Mouse (Mus musculus) megakaryocyte, embryonic 14.5 days (primary cell): ENCODE measurements around the gene Pgd. TPM values are rescaled to one million over a fixed set of nuclear protein-coding genes. Genes with fewer than 3 reads are reported as not detected.
"Not testable (repeated sequence)": the region's sequence is repeated elsewhere in the genome, so short reads cannot be mapped to it uniquely, and the experiment has no call there.

Source experiments
- H3K27me3 ChIP-seq: replicated peaks from 2 replicates; pipeline ENCODE3; 2012; ENCODE audit warnings: inconsistent platforms
- H3K36me3 ChIP-seq: replicated peaks from 2 replicates; pipeline ENCODE3; 2012; ENCODE audit warnings: low read length, inconsistent platforms, mixed read lengths
- H3K4me1 ChIP-seq: 2 replicates; pipeline ENCODE4 v1.6.1; 2012; ENCODE audit warnings: inconsistent platforms
- H3K4me3 ChIP-seq: replicated peaks from 2 replicates; pipeline ENCODE3; 2012; ENCODE audit warnings: moderate library complexity, mild to moderate bottlenecking, inconsistent platforms
- H3K9me3 ChIP-seq: 2 replicates; pipeline ENCODE4 v1.6.1; 2012; ENCODE audit warnings: inconsistent platforms
- FLI1 ChIP-seq: IDR thresholded peaks from 2 replicates; pipeline ENCODE4 v1.6.1; 2012; ENCODE audit warnings: low read length, inconsistent platforms, mixed read lengths
- GATA1 ChIP-seq: IDR thresholded peaks from 3 replicates; pipeline ENCODE4 v1.6.1; 2012; ENCODE audit warnings: mixed read lengths, low read length, inconsistent platforms, borderline replicate concordance
- polyA plus RNA-seq: library from polyadenylated mRNA; stranded (reverse); fragments of >175 nt; gene quantifications from 2 replicates; pipeline ENCODE4 v1.2.3, GENCODE M21; 2012; ENCODE audit warnings: low replicate concordance; ENCODE audit not compliant: insufficient read depth

Gene Pgd
- 102 and 133 TPM in 2 replicates for polyA plus RNA-seq

- Histone ChIP-seq H3K4me1 (peaks cover 68% of the 10 kb centered on the region), H3K9me3 (no peaks in the 10 kb centered on the region), H3K36me3 (peaks cover 42% of the 10 kb centered on the region), H3K27me3 (no peaks in the 10 kb centered on the region), H3K4me3 (peak within 1 kb of the TSS; percentile 99)
- TF ChIP-seq FLI1 (no peak), GATA1 (no peak)
Measured at GRCm38 (mm10) chr4:149166215-149166946, at the start of gene Pgd. TSS of gene Pgd (minus strand) at chr4:149166771.

GRCm38 (mm10) chr4:149215982-149216381 is 49.4 kb upstream of the Pgd start:
- H3K9me3 ChIP-seq, result peaks cover 12% of the 10 kb centered on the region
- TF ChIP-seq GATA1 (no peak), FLI1 (no peak)
- peaks cover 10% of the 10 kb centered on the region for H3K4me1 ChIP-seq
- H3K36me3 ChIP-seq, result peaks cover 30% of the 10 kb centered on the region
- H3K27me3 ChIP-seq, result peaks cover 5% of the 10 kb centered on the region
- no peak overlapping the region for H3K4me3 ChIP-seq

GRCm38 (mm10) chr4:149215397-149215796 is 48.8 kb upstream of the Pgd start:
- TF ChIP-seq FLI1 (no peak), GATA1 (no peak)
- Histone ChIP-seq H3K4me3 (no peak overlapping the region), H3K27me3 (peaks cover 2% of the 10 kb centered on the region), H3K9me3 (peaks cover 12% of the 10 kb centered on the region), H3K4me1 (peaks cover 10% of the 10 kb centered on the region), H3K36me3 (peaks cover 29% of the 10 kb centered on the region)

GRCm38 (mm10) chr4:149214468-149214867 is 47.9 kb upstream of the Pgd start:
- H3K27me3 ChIP-seq, result not testable (repeated sequence)
- peaks cover 27% of the 10 kb centered on the region for H3K36me3 ChIP-seq

GRCm38 (mm10) chr4:149213466-149213865 is 46.9 kb upstream of the Pgd start:
- H3K36me3 ChIP-seq, result peaks cover 27% of the 10 kb centered on the region
- H3K27me3 ChIP-seq, result peaks cover 2% of the 10 kb centered on the region
- H3K4me3 ChIP-seq, result no peak overlapping the region
- peaks cover 12% of the 10 kb centered on the region for H3K9me3 ChIP-seq
- TF ChIP-seq GATA1 (no peak), FLI1 (no peak)
- peaks cover 10% of the 10 kb centered on the region for H3K4me1 ChIP-seq

More at GRCm38 (mm10) chr4:149214468-149214867, 47.9 kb upstream of the Pgd start:
- H3K4me3 ChIP-seq, result not testable (repeated sequence)
- H3K9me3 ChIP-seq, result peaks cover 12% of the 10 kb centered on the region
- peaks cover 10% of the 10 kb centered on the region for H3K4me1 ChIP-seq

- Histone ChIP-seq H3K36me3 (peaks cover 27% of the 10 kb centered on the region), H3K9me3 (peaks cover 12% of the 10 kb centered on the region)
- not testable (repeated sequence) for H3K4me3 ChIP-seq, H3K27me3 ChIP-seq, H3K4me1 ChIP-seq
Measured at GRCm38 (mm10) chr4:149211441-149211840, 44.9 kb upstream of the Pgd start.

GRCm38 (mm10) chr4:149202467-149202866 is 35.9 kb upstream of the Pgd start:
- TF ChIP-seq FLI1 (no peak), GATA1 (no peak)
- peaks cover 3% of the 10 kb centered on the region for H3K27me3 ChIP-seq
- H3K4me1 ChIP-seq, result no peaks in the 10 kb centered on the region
- H3K9me3 ChIP-seq, result no peaks in the 10 kb centered on the region
- peaks cover 11% of the 10 kb centered on the region for H3K36me3 ChIP-seq
- H3K4me3 ChIP-seq, result no peak overlapping the region

GRCm38 (mm10) chr4:149201110-149201509 is 34.5 kb upstream of the Pgd start:
- Histone ChIP-seq H3K4me3 (no peak overlapping the region), H3K9me3 (no peaks in the 10 kb centered on the region), H3K4me1 (no peaks in the 10 kb centered on the region), H3K36me3 (peaks cover 13% of the 10 kb centered on the region), H3K27me3 (peaks cover 6% of the 10 kb centered on the region)
- TF ChIP-seq FLI1 (no peak), GATA1 (no peak)

GRCm38 (mm10) chr4:149197180-149197579 is 30.6 kb upstream of the Pgd start:
- Histone ChIP-seq H3K36me3 (peaks cover 7% of the 10 kb centered on the region), H3K4me3 (no peak overlapping the region), H3K27me3 (peaks cover 12% of the 10 kb centered on the region), H3K9me3 (no peaks in the 10 kb centered on the region), H3K4me1 (0 out of 2 replicates have a peak, but pooled peaks cover 2% of the 10 kb centered on the region)
- TF ChIP-seq FLI1, result no peak
- no peak for TF ChIP-seq GATA1

GRCm38 (mm10) chr4:149191103-149191502 is 24.5 kb upstream of the Pgd start:
- TF ChIP-seq FLI1, result no peak
- TF ChIP-seq GATA1, result no peak

More at GRCm38 (mm10) chr4:149191103-149191502, 24.5 kb upstream of the Pgd start:
- H3K9me3 ChIP-seq, result no peaks in the 10 kb centered on the region
- H3K4me1 ChIP-seq, result 0 out of 2 replicates have a peak, but pooled peaks cover 2% of the 10 kb centered on the region
- no peak overlapping the region for H3K4me3 ChIP-seq
- H3K36me3 ChIP-seq, result peaks cover 11% of the 10 kb centered on the region
- H3K27me3 ChIP-seq, result peaks cover 8% of the 10 kb centered on the region
